ENCODE assay signal across 10 mouse cellular contexts in the genomic region with DNA sequence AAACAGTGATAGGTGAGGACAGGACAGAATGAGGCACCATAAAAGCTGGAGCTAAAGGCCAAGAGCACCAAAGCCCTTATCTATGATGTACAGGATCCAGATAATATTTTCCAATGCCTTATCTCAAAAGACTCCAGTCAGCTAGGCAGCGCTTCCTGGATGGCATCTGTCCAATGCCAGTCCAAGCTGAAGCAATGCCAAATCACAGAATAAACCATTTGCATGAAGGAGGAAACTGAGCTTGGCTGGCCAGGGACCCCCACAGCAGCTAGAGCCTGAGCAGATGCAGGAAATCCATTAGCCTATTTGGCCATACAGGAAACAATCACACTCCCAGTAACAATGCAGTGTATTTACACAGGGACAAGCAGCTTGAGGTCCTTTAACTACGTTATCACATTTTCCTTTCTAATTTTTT. TPM values are rescaled to one million over a fixed set of nuclear protein-coding genes. Genes with fewer than 3 reads are reported as not detected.
A peak's percentile ranks its signal among the peaks of the same experiment; 100 is the strongest.
DNase-seq lines count a peak whose midpoint lies in the region; ATAC-seq and TF ChIP-seq lines count a peak whose summit lies in the region.
"Had no signal": no experiment of that assay in that cellular context is flagged by ENCODE, and none has a peak within 500 bp of the region (broad histone marks: within the 10 kb centered on the region; RNA-seq: fewer than 3 reads in every experiment).

No protein-coding gene starts in this region.

- no peaks in the 10 kb centered on the region for H3K36me3 ChIP-seq in heart, postnatal 0 days (replicated peaks; ENCODE audit: control insufficient read depth, insufficient read depth, low read length)
- no peaks in the 10 kb centered on the region for H3K36me3 ChIP-seq in hindbrain, embryonic 12.5 days
- H3K36me3 ChIP-seq: midbrain, embryonic 12.5 days had no signal

- H3K9ac ChIP-seq in heart, postnatal 0 days (replicated peaks; ENCODE audit: low read depth, low read length), result no peak overlapping the region
- H3K9ac ChIP-seq in hindbrain, embryonic 12.5 days, result no peak overlapping the region
- H3K9ac ChIP-seq: midbrain, embryonic 12.5 days had no signal

- TF ChIP-seq EP300 in heart, postnatal 0 days (IDR thresholded peaks at IDR 0.05; ENCODE audit: low read depth), result peak; percentile 83; the same call in 1 of the 2 replicates

- no peak for TF ChIP-seq CTCF in layer of hippocampus, adult 2 months (conservative IDR thresholded peaks at IDR 0.05)
- no peak for TF ChIP-seq CTCF in heart, postnatal 0 days (IDR thresholded peaks at IDR 0.05; ENCODE audit: low read depth)

- ATAC-seq in heart, postnatal 0 days (ENCODE audit: insufficient read depth, low read depth), result peak; percentile 81
- no peak for ATAC-seq in hindbrain, embryonic 12.5 days (ENCODE audit: low FRiP score)

- peak in 1 of 2 experiments; percentile 1 for DNase-seq in layer of hippocampus, adult 2 months (ENCODE audit: low spot score in 2 of 2)
- no peak for DNase-seq in layer of hippocampus, adult 9-11 months
- peak; percentile 76 for DNase-seq in adrenal gland, postnatal 10 days
- DNase-seq in heart, postnatal 0 days (ENCODE audit: low spot score), result peak; percentile 58
- DNase-seq in lung, adult 18-20 months, result peak; percentile 81 to 85
- DNase-seq in right cerebral cortex, postnatal 36 days (ENCODE audit: low spot score in 2 of 2), result no peak
- no peak for DNase-seq in B cell, adult 2 months

- H3K4me3 ChIP-seq in layer of hippocampus, adult 2 months, result no peak overlapping the region
- no peak overlapping the region for H3K4me3 ChIP-seq in heart, postnatal 0 days (ENCODE audit: low read depth, low read length)
- H3K4me3 ChIP-seq in hindbrain, embryonic 12.5 days, result no peak overlapping the region
- H3K4me3 ChIP-seq: erythroblast, embryonic 14.5 days; midbrain, embryonic 12.5 days had no signal

- 0 out of 2 replicates have a peak, but pooled peaks cover 8% of the 10 kb centered on the region for H3K9me3 ChIP-seq in heart, postnatal 0 days (replicated peaks; ENCODE audit: control insufficient read depth, low read length)
- 0 out of 2 replicates have a peak, but pooled peaks cover 4% of the 10 kb centered on the region for H3K9me3 ChIP-seq in hindbrain, embryonic 12.5 days (replicated peaks)
- H3K9me3 ChIP-seq: midbrain, embryonic 12.5 days had no signal

- WGBS in heart, postnatal 0 days, result 25% methylated on average over 2 of the region's 2 CpGs
- 77% methylated on average over 2 of the region's 2 CpGs for WGBS in hindbrain, embryonic 12.5 days

- no peaks in the 10 kb centered on the region for H3K27me3 ChIP-seq in heart, postnatal 0 days (ENCODE audit: control insufficient read depth, insufficient read depth, low read length)
- no peaks in the 10 kb centered on the region for H3K27me3 ChIP-seq in hindbrain, embryonic 12.5 days
- H3K27me3 ChIP-seq: midbrain, embryonic 12.5 days had no signal

- H3K4me1 ChIP-seq in heart, postnatal 0 days (ENCODE audit: control insufficient read depth, insufficient read depth), result peaks cover 21% of the 10 kb centered on the region
- H3K4me1 ChIP-seq in hindbrain, embryonic 12.5 days, result no peaks in the 10 kb centered on the region
- H3K4me1 ChIP-seq: midbrain, embryonic 12.5 days had no signal

- no peak overlapping the region for H3K4me2 ChIP-seq in heart, postnatal 0 days (ENCODE audit: low read depth, low read length)
- no peak overlapping the region for H3K4me2 ChIP-seq in hindbrain, embryonic 12.5 days (replicated peaks)
- H3K4me2 ChIP-seq: midbrain, embryonic 12.5 days had no signal

- peak overlapping the region; percentile 1; the same call in 1 of the 2 replicates for H3K27ac ChIP-seq in layer of hippocampus, adult 2 months
- H3K27ac ChIP-seq in heart, postnatal 0 days (ENCODE audit: low read depth), result peak overlapping the region; percentile 44
- H3K27ac ChIP-seq in hindbrain, embryonic 12.5 days, result no peak overlapping the region
- H3K27ac ChIP-seq: midbrain, embryonic 12.5 days had no signal

RNA-seq across cellular contexts. Expression of a gene that starts 16.2 kb away (rescaled TPM):
- total RNA-seq in layer of hippocampus, adult 2 months (2021), result 10 to 100 TPM; 17.5 to 20.1 TPM
- total RNA-seq in adrenal gland, postnatal 10 days (2021), result 10 to 100 TPM; 14.7 to 16.6 TPM
- total RNA-seq in heart, postnatal 0 days (2014; rRNA removed; ENCODE audit: low replicate concordance), result 6.1 and 6.2 TPM in 2 replicates
- 14.9 and 15.9 TPM in 2 replicates for polyA plus RNA-seq in heart, postnatal 0 days (2015; fragmentation: Nextera tagmentation; extraction: Ambion mirVana)
- 15.4 and 15.6 TPM in 2 replicates for polyA plus RNA-seq in hindbrain, embryonic 12.5 days (2016; fragmentation: Nextera tagmentation; extraction: Ambion mirVana)

RNA-seq across cellular contexts. Expression of a gene that starts 27.1 kb away (rescaled TPM):
- total RNA-seq in layer of hippocampus, adult 2 months (2021), result 10 to 100 TPM; 88.7 to 98.0 TPM
- 10 to 100 TPM; 34.9 to 46.4 TPM for total RNA-seq in adrenal gland, postnatal 10 days (2021)
- total RNA-seq in heart, postnatal 0 days (2014; rRNA removed; ENCODE audit: low replicate concordance), result 49.8 and 52.5 TPM in 2 replicates
- 14.3 and 14.9 TPM in 2 replicates for polyA plus RNA-seq in heart, postnatal 0 days (2015; fragmentation: Nextera tagmentation; extraction: Ambion mirVana)
- polyA plus RNA-seq in hindbrain, embryonic 12.5 days (2016; fragmentation: Nextera tagmentation; extraction: Ambion mirVana), result 42.1 and 43.2 TPM in 2 replicates

Comparison
In these comparisons a context has a peak if more than half of its experiments do, and no peak if none do; other contexts are left out.
1. DNase-seq: peak in adrenal gland, postnatal 10 days (single experiment), heart, postnatal 0 days (single experiment) and lung, adult 18-20 months (2 of 2); none in layer of hippocampus, adult 9-11 months (single experiment), right cerebral cortex, postnatal 36 days (0 of 2) and B cell, adult 2 months (0 of 2).